Mouse (Mus musculus) kidney, adult 10 weeks (tissue): Measurements from ENCODE around the gene Syngr1. TPM values are rescaled to one million over a fixed set of nuclear protein-coding genes. Genes with fewer than 3 reads are reported as not detected.

Source experiments
- polyA plus RNA-seq: library from polyadenylated mRNA; stranded (reverse); fragments of 350-450 nt; fragmentation: Illumina TruSeq; extraction: RNeasy Lipid Tissue Mini Kit (QIAGEN cat#74804); gene quantifications from one replicate; pipeline ENCODE4 v1.2.3, GENCODE M21; 2014; ENCODE audit warnings: low read depth, low replicate concordance

The Syngr1 gene
- 1.6 TPM for polyA plus RNA-seq

DNA sequence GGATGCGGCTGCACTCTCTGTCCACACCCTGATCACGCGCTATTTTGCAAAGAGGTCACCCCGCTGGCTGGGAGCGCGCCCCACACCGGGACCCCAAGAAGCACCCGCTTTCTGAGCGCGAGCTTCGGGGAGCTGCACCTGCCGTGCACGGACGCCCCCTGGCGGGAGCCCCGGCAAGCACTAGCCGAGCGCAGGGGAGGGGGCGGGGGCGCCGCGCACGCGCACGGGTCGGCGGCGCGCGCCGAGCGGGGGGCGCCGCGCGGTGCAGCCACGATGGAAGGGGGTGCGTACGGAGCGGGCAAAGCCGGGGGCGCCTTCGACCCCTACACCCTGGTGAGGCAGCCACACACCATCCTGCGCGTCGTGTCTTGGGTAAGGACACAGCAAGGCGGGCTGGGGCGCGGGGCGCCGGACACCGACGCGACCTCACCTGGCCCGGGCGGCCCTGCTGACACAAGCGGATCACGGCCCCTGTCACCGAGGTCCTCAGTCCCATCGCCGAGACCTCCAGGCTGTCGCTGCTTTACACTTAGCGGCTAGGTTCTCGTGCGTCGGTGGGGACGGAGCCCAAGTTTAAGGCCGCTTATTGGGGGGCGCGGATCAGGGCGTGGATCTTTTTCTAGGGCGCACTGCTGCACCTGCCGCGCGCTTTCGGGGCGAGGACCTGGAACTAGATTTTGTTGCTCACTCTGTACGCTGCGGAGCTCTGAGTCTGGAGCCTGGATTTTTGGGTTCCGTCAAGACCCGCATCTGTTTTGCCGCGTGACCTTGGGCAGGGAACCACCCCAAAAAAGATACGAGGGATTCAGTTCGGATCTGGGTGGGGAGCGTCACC is at the start of gene Syngr1, which contains the start of gene Rpl3:
Gene Syngr1, plus strand, starts transcription at position 214 of the 835 bp plus-strand sequence.
Gene Rpl3, minus strand, starts transcription at position 748 of the 835 bp plus-strand sequence.

DNA sequence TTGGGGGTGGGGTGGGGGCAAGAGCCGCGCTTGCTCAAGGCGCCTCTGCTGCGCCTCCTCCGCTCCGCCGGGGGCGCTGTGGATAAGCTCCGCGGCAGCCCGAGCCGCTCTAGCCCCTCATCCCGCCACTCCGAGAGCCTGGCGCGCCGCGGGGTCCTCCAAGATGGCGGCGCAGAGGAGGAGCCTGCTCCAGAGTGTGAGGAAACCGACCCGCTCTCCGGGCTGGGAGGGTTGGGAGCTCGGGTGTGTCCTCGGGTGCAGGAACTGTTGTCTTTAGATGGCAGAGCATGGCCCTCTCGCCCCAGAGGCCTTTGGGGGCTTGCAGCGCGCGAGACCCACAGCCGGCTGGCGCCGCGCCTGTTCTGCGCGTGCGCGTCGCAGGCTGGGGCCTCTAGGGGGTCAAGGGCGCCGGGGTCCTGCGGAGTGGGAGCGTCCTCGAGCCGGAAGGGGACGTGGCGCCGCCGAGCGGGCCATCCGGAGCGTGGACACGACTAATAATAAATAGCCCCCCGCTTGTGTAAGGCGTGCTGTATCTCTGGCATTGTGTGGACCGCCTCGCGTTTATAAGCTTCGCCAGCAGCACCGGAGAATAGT is 42.0 kb downstream of the Syngr1 start, which contains the start of gene Tab1:
Gene Tab1, plus strand, starts transcription at position 135 of the 594 bp plus-strand sequence.

Other genes starting within 250 kb of the Syngr1 start
- gene Apobec3, start 199.7 kb upstream of the Syngr1 start, polyA plus RNA-seq: 6.3 TPM
- 1.8 TPM for gene Cbx7, start 120.2 kb upstream of the Syngr1 start, polyA plus RNA-seq
- 0.97 TPM for gene Pdgfb, start 76.4 kb upstream of the Syngr1 start, polyA plus RNA-seq
- 134 TPM for gene Rpl3, start 534 bp downstream of the Syngr1 start, polyA plus RNA-seq
- gene Tab1, start 41.8 kb downstream of the Syngr1 start, polyA plus RNA-seq: 0.24 TPM
- gene Mgat3, start 82.4 kb downstream of the Syngr1 start, polyA plus RNA-seq: 32.2 TPM
- 16.2 TPM for gene Mief1, start 142.7 kb downstream of the Syngr1 start, polyA plus RNA-seq
- not detected for gene AC140267.1, start 144.5 kb downstream of the Syngr1 start, polyA plus RNA-seq
- gene Atf4, start 163.8 kb downstream of the Syngr1 start, polyA plus RNA-seq: 47.9 TPM
- gene Rps19bp1, start 173.0 kb downstream of the Syngr1 start, polyA plus RNA-seq: 4.4 TPM
- gene Cacna1i, start 195.9 kb downstream of the Syngr1 start, polyA plus RNA-seq: not detected